Mouse (Mus musculus) forebrain, embryonic 12.5 days (tissue): ENCODE measurements around the gene Ttc39d. TPM values are rescaled to one million over a fixed set of nuclear protein-coding genes. Genes with fewer than 3 reads are reported as not detected.
A peak's percentile ranks its signal among the peaks of the same experiment; 100 is the strongest.

ENCODE experiments used
- ATAC-seq: fragments of 200-750 bp; cut with Nextera tagmentation; 2 replicates; pipeline ENCODE4 v1.8.0; 2017; ENCODE audit warnings: moderate TSS enrichment; ENCODE audit not compliant: low FRiP score
- H3K27ac ChIP-seq: fragments of 300-500 bp; sonication (generic); 2 replicates; pipeline ENCODE4 v1.5.1; 2016; ENCODE audit warnings: mild to moderate bottlenecking
- H3K27me3 ChIP-seq: fragments of 300-500 bp; sonication (generic); 2 replicates; pipeline ENCODE4 v1.6.1; 2016; ENCODE audit warnings: mild to moderate bottlenecking
- H3K36me3 ChIP-seq: fragments of 300-500 bp; sonication (generic); replicated peaks from 2 replicates; pipeline ENCODE4 v1.6.1; 2016; ENCODE audit warnings: mild to moderate bottlenecking
- H3K4me1 ChIP-seq: fragments of 300-500 bp; sonication (generic); 2 replicates; pipeline ENCODE4 v1.6.1; 2016
- H3K4me2 ChIP-seq: fragments of 300-500 bp; sonication (generic); 2 replicates; pipeline ENCODE4 v1.6.1; 2016; ENCODE audit warnings: mild to moderate bottlenecking, moderate library complexity
- H3K4me3 ChIP-seq: fragments of 300-500 bp; sonication (generic); replicated peaks from 2 replicates; pipeline ENCODE4 v1.5.1; 2016; ENCODE audit warnings: mild to moderate bottlenecking
- H3K9ac ChIP-seq: fragments of 300-500 bp; sonication (generic); 2 replicates; pipeline ENCODE4 v1.6.1; 2016; ENCODE audit warnings: mild to moderate bottlenecking
- H3K9me3 ChIP-seq: fragments of 300-500 bp; sonication (generic); 2 replicates; pipeline ENCODE4 v1.6.1; 2016
- WGBS: fragments of 180-500 bp; shearing (Covaris S2); methylation state at CpG from one replicate; pipeline ENCODE4 v1.1.7; 2016; 5-methylcytosine and 5-hydroxymethylcytosine counted together
- polyA plus RNA-seq: library from polyadenylated mRNA; unstranded; fragments of >200 nt; fragmentation: Nextera tagmentation; extraction: Ambion mirVana; gene quantifications from 2 replicates; pipeline ENCODE4 v1.2.1, GENCODE M21; 2016

The Ttc39d gene
- 0.10 TPM in 1 of 2 replicates, not detected in the other for polyA plus RNA-seq

- peak within 1 kb of the TSS; percentile 99 for H3K27ac ChIP-seq
- peak; percentile 94 for ATAC-seq
- H3K27me3 ChIP-seq: no peaks in the 10 kb centered on the region
- H3K9ac ChIP-seq: peak within 1 kb of the TSS; percentile 98
- no peaks in the 10 kb centered on the region for H3K9me3 ChIP-seq
- H3K4me3 ChIP-seq: peak within 1 kb of the TSS; percentile 96
- peaks cover 28% of the 10 kb centered on the region for H3K36me3 ChIP-seq
- WGBS: under 1% methylated on average over 89 of the region's 95 CpGs
- peaks cover 20% of the 10 kb centered on the region for H3K4me1 ChIP-seq
- H3K4me2 ChIP-seq: peak within 1 kb of the TSS; percentile 84
Observed at GRCm38 (mm10) chr17:80206671-80207581, at the start of gene Ttc39d, which contains the start of gene Srsf7. Gene Ttc39d, plus strand, starts transcription at chr17:80207460. Gene Srsf7, minus strand, starts transcription at chr17:80207307.

GRCm38 (mm10) chr17:80157489-80157888 lies 49.8 kb upstream of the Ttc39d start:
- Histone ChIP-seq H3K9me3 (no peaks in the 10 kb centered on the region), H3K4me2 (no peak overlapping the region), H3K27ac (no peak overlapping the region), H3K4me1 (peaks cover 8% of the 10 kb centered on the region; the same call in 1 of the 2 replicates), H3K4me3 (no peak overlapping the region), H3K36me3 (no peaks in the 10 kb centered on the region), H3K9ac (no peak overlapping the region), H3K27me3 (no peaks in the 10 kb centered on the region)
- no peak for ATAC-seq
- WGBS: 94% methylated on average over 6 of the region's 6 CpGs

- no peak overlapping the region for H3K27ac ChIP-seq
- H3K27me3 ChIP-seq: no peaks in the 10 kb centered on the region
- H3K4me3 ChIP-seq: no peak overlapping the region
- WGBS: 84% methylated on average over 5 of the region's 5 CpGs
- no peak overlapping the region for H3K4me2 ChIP-seq
- H3K9ac ChIP-seq: no peak overlapping the region
- ATAC-seq: no peak
- H3K4me1 ChIP-seq: no peaks in the 10 kb centered on the region
- no peaks in the 10 kb centered on the region for H3K9me3 ChIP-seq
- no peaks in the 10 kb centered on the region for H3K36me3 ChIP-seq
Observed at GRCm38 (mm10) chr17:80160454-80160853, 46.8 kb upstream of the Ttc39d start.

GRCm38 (mm10) chr17:80163991-80164390 lies 43.3 kb upstream of the Ttc39d start:
- 92% methylated on average over 8 of the region's 8 CpGs for WGBS
- no peak overlapping the region for H3K27ac ChIP-seq
- H3K4me3 ChIP-seq: no peak overlapping the region
- H3K9ac ChIP-seq: no peak overlapping the region
- no peaks in the 10 kb centered on the region for H3K36me3 ChIP-seq
- H3K4me2 ChIP-seq: no peak overlapping the region
- H3K9me3 ChIP-seq: no peaks in the 10 kb centered on the region
- ATAC-seq: no peak
- peaks cover 16% of the 10 kb centered on the region for H3K4me1 ChIP-seq
- H3K27me3 ChIP-seq: no peaks in the 10 kb centered on the region

- no peaks in the 10 kb centered on the region for H3K36me3 ChIP-seq
- H3K4me2 ChIP-seq: no peak overlapping the region
- H3K9me3 ChIP-seq: no peaks in the 10 kb centered on the region
- no peak for ATAC-seq
- H3K9ac ChIP-seq: no peak overlapping the region
- H3K27ac ChIP-seq: no peak overlapping the region
- H3K27me3 ChIP-seq: no peaks in the 10 kb centered on the region
- 82% methylated on average over 6 of the region's 6 CpGs for WGBS
- H3K4me3 ChIP-seq: no peak overlapping the region
- peaks cover 16% of the 10 kb centered on the region for H3K4me1 ChIP-seq
Observed at GRCm38 (mm10) chr17:80165741-80166140, 41.5 kb upstream of the Ttc39d start.

GRCm38 (mm10) chr17:80166346-80166745 lies 40.9 kb upstream of the Ttc39d start:
- no peaks in the 10 kb centered on the region for H3K36me3 ChIP-seq
- no peak overlapping the region for H3K4me2 ChIP-seq
- no peaks in the 10 kb centered on the region for H3K27me3 ChIP-seq
- H3K4me3 ChIP-seq: no peak overlapping the region
- H3K4me1 ChIP-seq: peaks cover 16% of the 10 kb centered on the region
- H3K9ac ChIP-seq: no peak overlapping the region
- 89% methylated on average over 6 of the region's 6 CpGs for WGBS
- H3K9me3 ChIP-seq: no peaks in the 10 kb centered on the region
- no peak for ATAC-seq
- no peak overlapping the region for H3K27ac ChIP-seq

- Histone ChIP-seq H3K27me3 (no peaks in the 10 kb centered on the region), H3K4me2 (no peak overlapping the region), H3K9ac (no peak overlapping the region), H3K9me3 (no peaks in the 10 kb centered on the region), H3K36me3 (no peaks in the 10 kb centered on the region), H3K4me3 (no peak overlapping the region), H3K4me1 (peaks cover 16% of the 10 kb centered on the region), H3K27ac (no peak overlapping the region)
- WGBS: 69% methylated on average over 4 of the region's 4 CpGs
- ATAC-seq: no peak
Observed at GRCm38 (mm10) chr17:80167436-80167835, 39.8 kb upstream of the Ttc39d start.

GRCm38 (mm10) chr17:80167851-80168251 lies 39.4 kb upstream of the Ttc39d start:
- Histone ChIP-seq H3K27ac (peak overlapping the region; percentile 75; the same call in 1 of the 2 replicates), H3K4me3 (no peak overlapping the region), H3K27me3 (no peaks in the 10 kb centered on the region), H3K4me1 (peaks cover 16% of the 10 kb centered on the region), H3K4me2 (peak overlapping the region; percentile 46), H3K9me3 (no peaks in the 10 kb centered on the region), H3K9ac (no peak overlapping the region), H3K36me3 (no peaks in the 10 kb centered on the region)
- WGBS: 69% methylated on average over 7 of the region's 7 CpGs
- ATAC-seq: peak; percentile 59

- peak; percentile 78 for ATAC-seq
- H3K9ac ChIP-seq: no peak overlapping the region
- H3K4me3 ChIP-seq: peak overlapping the region; percentile 15; the same call in 1 of the 2 replicates
- H3K9me3 ChIP-seq: no peaks in the 10 kb centered on the region
- 23% methylated on average over 16 of the region's 16 CpGs for WGBS
- H3K27ac ChIP-seq: peak overlapping the region; percentile 75
- peaks cover 16% of the 10 kb centered on the region for H3K4me1 ChIP-seq
- peak overlapping the region; percentile 46 for H3K4me2 ChIP-seq
- no peaks in the 10 kb centered on the region for H3K27me3 ChIP-seq
- H3K36me3 ChIP-seq: no peaks in the 10 kb centered on the region
Observed at GRCm38 (mm10) chr17:80168425-80169182, 38.7 kb upstream of the Ttc39d start.

- WGBS: 95% methylated on average over 6 of the region's 6 CpGs
- no peak overlapping the region for H3K27ac ChIP-seq
Observed at GRCm38 (mm10) chr17:80169792-80170191, 37.5 kb upstream of the Ttc39d start.

GRCm38 (mm10) chr17:80170951-80171350 lies 36.3 kb upstream of the Ttc39d start:
- 94% methylated on average over 7 of the region's 7 CpGs for WGBS
- H3K4me2 ChIP-seq: no peak overlapping the region
- H3K9ac ChIP-seq: no peak overlapping the region
- no peaks in the 10 kb centered on the region for H3K27me3 ChIP-seq
- no peaks in the 10 kb centered on the region for H3K36me3 ChIP-seq
- no peak for ATAC-seq
- no peak overlapping the region for H3K4me3 ChIP-seq
- H3K4me1 ChIP-seq: peaks cover 20% of the 10 kb centered on the region
- H3K27ac ChIP-seq: no peak overlapping the region
- no peaks in the 10 kb centered on the region for H3K9me3 ChIP-seq

More at GRCm38 (mm10) chr17:80169792-80170191, 37.5 kb upstream of the Ttc39d start:
- H3K27me3 ChIP-seq: no peaks in the 10 kb centered on the region
- H3K9ac ChIP-seq: no peak overlapping the region
- peaks cover 16% of the 10 kb centered on the region for H3K4me1 ChIP-seq
- no peak overlapping the region for H3K4me3 ChIP-seq
- no peak for ATAC-seq
- H3K9me3 ChIP-seq: no peaks in the 10 kb centered on the region
- no peaks in the 10 kb centered on the region for H3K36me3 ChIP-seq
- no peak overlapping the region for H3K4me2 ChIP-seq

GRCm38 (mm10) chr17:80171948-80172347 lies 35.3 kb upstream of the Ttc39d start:
- 95% methylated on average over 4 of the region's 4 CpGs for WGBS
- Histone ChIP-seq H3K36me3 (no peaks in the 10 kb centered on the region), H3K4me3 (no peak overlapping the region), H3K27me3 (no peaks in the 10 kb centered on the region), H3K9me3 (no peaks in the 10 kb centered on the region), H3K9ac (no peak overlapping the region), H3K4me2 (no peak overlapping the region), H3K4me1 (peaks cover 20% of the 10 kb centered on the region), H3K27ac (no peak overlapping the region)
- no peak for ATAC-seq
